Mouse (Mus musculus): Measurements from ENCODE around the gene Hist1h2ak. TPM values are rescaled to one million over a fixed set of nuclear protein-coding genes. Genes with fewer than 3 reads are reported as not detected.
"Not testable (repeated sequence)": the region's sequence is repeated elsewhere in the genome, so short reads cannot be mapped to it uniquely, and the experiment has no call there.

Hist1h2ak gene
- total RNA-seq (2021): 100 to 1,000 TPM; 172 to 196 TPM
- long read RNA-seq, experiment 1, partial matches to known transcripts: 0 of 1 reads
- long read RNA-seq, experiment 1, other reads (novel, unspliced or antisense): 0 of 1 reads
- long read RNA-seq, experiment 2: 0 reads

DNA sequence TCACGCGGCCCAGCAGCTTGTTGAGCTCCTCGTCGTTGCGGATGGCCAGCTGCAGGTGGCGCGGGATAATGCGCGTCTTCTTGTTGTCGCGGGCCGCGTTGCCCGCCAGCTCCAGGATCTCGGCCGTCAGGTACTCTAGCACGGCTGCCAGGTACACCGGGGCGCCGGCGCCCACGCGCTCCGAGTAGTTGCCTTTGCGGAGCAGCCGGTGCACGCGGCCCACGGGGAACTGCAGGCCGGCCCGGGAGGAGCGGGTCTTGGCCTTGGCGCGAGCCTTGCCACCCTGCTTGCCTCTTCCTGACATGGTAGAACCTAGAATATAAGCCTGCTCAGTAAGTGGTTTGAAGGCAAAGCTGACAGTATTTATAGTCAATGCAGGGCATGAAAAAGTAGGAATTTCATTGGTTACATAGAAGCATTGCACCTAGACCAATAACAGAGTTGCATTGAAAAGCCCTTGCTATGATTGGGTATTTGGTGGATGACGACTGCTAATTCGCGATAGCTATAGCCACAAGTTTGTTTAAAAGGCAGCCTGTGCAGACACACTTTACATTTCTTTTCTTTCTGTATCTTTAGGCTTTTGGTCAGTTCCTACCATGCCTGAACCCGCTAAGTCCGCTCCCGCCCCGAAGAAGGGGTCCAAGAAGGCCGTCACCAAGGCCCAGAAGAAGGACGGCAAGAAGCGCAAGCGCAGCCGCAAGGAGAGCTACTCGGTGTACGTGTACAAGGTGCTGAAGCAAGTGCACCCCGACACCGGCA lies at the start of gene Hist1h2ak, which contains the start of gene Hist1h2bn:
TSS of gene Hist1h2ak (minus strand) at position 304 of the 762 bp plus-strand sequence.
TSS of gene Hist1h2bn (plus strand) at position 600 of the 762 bp plus-strand sequence.
- DNase-seq (ENCODE audit: low spot score in 2 of 2): peak in 1 of 2 experiments; percentile 34

DNA sequence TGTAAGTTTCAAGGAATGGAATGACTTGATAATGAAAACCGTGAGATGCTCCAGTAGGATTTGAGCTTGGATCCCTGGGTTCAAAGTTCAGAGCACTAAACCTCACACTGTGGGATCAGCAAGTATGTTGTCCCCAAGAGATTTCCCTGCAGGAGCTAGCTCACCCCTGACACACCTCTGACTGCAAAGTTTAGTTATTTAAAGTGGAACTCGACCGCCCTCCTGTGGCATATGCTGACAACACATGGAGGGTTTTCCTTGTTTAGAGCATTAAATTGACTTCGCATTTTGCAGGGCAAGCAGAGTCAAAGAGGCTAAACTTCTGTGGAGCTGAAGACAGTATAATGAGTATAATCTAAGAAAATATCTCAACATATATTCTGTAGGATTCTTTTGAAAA lies 49.4 kb upstream of the Hist1h2ak start:
- not testable (repeated sequence) for DNase-seq (ENCODE audit: low spot score in 2 of 2)

- not testable (repeated sequence) for DNase-seq (ENCODE audit: low spot score in 2 of 2)
Measured at GRCm38 (mm10) chr13:21797163-21797562, 43.5 kb upstream of the Hist1h2ak start.

DNA sequence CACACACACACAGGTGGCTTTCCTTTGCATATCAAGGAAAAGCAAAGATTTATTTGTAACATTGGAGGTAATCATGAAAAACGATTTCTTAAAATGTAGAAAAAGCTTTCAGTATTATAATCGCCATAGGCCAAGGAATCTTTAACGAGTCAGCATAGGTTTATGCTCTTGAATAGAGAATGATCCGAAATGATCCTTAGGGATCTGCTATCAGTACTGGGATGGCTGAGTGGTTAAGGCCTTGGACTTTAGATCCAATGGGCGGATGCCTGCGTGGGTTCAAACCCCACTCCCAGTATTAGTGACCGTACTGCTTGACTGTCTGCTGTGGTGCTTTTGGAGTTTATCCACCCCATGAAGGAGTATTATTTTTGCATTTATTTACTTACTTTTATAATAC lies 42.0 kb upstream of the Hist1h2ak start:
- DNase-seq (ENCODE audit: low spot score in 2 of 2): no peak

DNA sequence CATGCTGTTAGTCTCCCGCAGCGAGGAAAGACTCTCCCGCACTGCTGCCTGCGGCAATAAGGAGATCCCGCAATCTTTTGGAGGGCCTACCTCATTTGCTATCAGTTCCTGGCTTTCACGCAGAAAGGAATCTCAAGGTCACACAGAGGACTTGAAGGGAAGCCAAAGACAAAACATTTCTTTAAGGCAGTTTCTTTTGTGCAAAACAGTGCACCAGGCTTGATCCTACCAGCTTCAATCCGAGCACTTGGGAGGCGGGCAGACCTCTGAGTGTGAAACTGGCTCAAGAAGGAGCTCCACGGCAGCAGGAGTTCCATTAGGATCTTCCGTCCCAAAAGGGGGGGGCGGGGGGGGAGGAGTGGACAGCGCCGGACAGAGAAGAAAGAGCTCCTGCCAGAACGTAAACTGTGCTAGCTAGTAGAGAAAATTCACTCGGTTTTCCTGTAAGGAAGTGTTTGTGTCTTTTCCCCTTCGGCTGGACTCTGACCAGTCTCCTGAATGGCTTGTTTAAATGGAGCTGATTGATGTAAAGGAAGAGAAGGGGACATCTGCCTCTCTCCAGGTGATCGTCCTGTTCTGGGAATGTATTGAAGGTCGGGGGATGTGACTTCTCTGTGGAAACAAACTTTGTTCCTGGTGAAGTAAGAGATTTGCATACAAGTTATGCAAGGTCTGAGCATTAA lies 37.1 kb upstream of the Hist1h2ak start:
- no peak for DNase-seq (ENCODE audit: low spot score in 2 of 2)

DNA sequence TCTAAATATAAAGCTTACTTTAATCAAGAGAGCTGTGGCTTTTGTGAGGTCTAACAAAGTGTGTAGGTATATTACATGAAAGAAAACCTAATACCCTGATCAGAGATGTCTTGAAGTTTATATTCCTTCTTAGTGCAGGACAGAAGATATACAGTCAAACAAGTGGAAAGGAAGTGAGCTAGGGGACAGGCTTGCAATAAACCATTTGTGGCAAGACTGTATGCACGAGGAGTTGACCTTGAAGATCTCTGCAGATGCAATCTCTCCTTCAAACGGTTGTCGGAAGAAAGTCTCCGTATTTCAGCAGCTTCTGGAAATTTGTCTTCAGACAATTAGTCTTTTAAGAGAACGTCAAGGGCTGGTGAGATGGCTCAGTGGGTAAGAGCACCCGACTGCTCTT lies 36.3 kb upstream of the Hist1h2ak start:
- no peak for DNase-seq (ENCODE audit: low spot score in 2 of 2)

DNA sequence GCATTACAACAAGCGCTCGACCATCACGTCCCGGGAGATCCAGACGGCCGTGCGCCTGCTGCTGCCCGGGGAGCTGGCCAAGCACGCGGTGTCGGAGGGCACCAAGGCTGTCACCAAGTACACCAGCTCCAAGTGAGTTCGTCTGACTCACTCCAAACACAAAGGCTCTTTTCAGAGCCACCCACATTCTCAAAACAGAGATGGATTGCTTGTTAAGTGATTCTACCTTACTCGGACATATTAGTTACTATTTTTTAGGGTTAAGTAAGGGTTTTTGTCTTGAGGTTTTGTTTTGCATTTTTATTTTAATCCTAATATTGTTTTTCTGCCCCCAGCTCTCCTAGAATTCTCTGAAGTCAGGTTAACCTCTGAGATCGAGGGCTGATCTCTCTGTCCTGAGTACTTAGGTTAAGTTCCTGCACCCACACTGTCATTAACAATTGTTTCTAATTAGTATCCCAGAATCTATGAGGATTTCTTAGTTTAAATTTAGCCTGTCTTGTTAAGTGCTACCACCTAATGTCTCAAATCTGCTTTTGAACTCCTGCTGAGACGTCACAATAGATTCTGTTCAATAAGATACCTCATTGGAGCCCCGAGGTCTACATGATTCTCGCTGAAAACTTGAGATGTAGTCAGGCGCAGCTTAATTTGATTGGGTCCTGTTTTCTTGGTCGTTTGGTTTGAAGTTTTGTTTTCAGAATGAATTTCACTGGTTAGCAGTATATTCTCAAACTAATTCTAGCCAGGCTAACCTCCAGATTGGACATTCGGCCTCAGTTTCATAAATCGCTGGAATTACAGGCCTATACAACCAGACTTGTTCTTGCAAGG lies 34.4 kb upstream of the Hist1h2ak start:
- no peak for DNase-seq (ENCODE audit: low spot score in 2 of 2)

- DNase-seq (ENCODE audit: low spot score in 2 of 2): peak; percentile 33 to 69
Measured at GRCm38 (mm10) chr13:21786899-21787629, 33.4 kb upstream of the Hist1h2ak start, which contains the start of the genes Hist1h2an and Hist1h2bp. Gene Hist1h2an (minus strand): TSS chr13:21787218. Gene Hist1h2bp (plus strand): TSS chr13:21787461.

DNA sequence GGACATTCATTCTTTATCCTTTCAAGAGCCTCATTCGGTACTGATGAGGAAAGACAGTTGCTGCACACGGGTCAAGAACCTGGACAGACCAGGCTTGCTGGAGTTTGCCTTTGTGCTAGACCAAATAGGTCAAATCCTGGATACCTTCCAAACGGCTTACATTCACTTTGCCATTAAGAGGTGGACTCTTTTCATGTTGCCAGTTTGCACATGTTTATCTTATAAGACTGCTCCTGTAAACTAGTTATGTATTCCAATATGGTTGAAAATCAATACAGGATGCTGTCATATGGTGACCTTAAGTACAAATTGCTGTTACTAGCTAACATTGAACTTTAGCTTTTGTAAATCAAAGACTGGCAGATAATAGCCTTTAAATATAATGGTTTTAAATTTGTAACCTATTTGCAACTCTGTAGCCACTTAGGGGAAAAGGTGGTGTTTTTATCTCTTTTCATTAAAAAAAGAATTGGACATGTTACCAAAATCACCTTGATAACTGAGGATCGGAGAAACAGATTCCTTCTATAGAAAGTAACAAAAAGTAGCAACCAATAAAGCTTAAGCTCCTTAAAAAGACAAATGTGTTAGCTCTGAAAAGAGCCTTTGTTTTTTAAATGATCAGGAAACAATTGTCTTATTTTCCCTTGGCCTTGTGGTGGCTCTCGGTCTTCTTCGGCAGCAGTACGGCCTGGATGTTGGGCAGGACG lies 32.7 kb upstream of the Hist1h2ak start:
- no peak for DNase-seq (ENCODE audit: low spot score in 2 of 2)

DNA sequence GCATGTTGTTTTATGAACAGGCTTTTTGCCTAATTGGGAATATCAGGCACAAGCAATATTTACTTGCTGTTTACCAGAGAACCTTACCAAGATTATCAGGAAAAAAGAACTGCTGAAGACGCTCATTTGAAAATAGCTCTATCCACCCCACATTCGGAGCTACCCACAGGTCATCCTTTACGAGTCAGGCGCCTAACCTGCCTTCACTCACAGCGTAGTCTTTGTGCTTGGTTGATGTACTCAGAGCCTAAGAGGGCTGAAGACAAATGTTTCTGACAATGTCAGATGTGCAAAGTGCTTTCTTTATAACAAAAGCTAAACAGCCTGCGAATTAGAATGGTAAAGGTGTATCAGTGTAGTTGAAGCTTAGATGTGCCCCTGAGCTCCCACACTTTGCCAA lies 30.7 kb upstream of the Hist1h2ak start:
- no peak for DNase-seq (ENCODE audit: low spot score in 2 of 2)

DNA sequence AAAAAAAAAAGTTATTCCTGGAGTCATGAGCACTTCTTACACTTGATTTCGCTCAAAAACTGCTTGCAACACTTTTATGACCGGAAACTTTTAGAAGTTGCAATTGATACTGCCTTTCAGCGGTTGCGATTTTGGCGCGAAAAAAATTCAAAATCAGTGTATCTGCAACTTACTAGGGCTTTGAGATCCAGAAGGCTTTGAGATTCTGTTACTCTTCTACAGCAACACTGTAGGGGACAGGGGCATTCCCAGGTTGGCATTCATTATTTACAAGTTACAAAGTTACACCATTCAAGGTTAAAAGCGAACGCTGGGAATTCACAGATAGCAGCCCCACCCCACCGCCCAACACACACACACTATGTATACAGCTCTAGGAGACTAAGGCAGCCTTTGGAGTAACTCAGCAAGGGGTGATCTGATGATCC lies 30.1 kb upstream of the Hist1h2ak start:
- no peak for DNase-seq (ENCODE audit: low spot score in 2 of 2)

- DNase-seq (ENCODE audit: low spot score in 2 of 2): peak in 1 of 2 experiments; percentile 21
Measured at GRCm38 (mm10) chr13:21783255-21783617, 29.6 kb upstream of the Hist1h2ak start, which contains the start of gene Hist1h3i. Gene Hist1h3i (minus strand): TSS chr13:21783370.

DNA sequence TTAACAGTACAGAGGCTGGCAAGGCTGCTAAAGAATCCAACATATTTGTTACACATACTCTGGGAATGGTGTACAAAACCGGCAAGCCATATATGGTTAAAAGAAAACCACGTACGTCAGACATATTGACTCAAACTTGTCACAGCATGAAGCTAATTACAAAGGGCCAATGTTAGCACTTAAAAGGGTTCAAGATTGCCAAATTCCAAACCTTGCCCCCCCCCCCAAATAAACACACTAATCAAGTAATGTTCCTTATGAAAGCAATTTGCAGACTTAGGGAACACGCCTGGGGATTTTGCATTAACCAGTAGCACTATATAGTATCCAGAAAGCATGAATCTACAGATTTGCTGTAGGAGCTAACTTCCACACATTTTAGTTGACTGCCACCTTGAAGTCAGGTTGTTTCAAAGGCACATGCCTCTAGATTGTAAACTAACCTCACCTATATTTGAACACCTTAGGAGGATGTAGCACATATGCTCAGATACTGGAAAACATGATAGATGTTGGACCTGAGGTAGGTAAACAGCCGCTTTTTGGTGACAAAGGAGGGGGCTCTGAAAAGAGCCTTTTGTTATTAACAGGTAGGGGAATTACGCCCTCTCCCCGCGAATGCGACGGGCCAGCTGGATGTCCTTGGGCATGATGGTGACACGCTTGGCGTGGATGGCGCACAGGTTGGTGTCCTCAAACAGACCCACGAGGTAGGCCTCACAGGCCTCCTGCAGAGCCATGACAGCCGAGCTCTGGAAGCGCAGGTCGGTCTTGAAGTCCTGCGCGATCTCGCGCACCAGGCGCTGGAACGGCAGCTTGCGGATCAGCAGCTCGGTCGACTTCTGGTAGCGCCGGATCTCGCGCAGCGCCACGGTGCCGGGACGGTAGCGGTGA lies 29.0 kb upstream of the Hist1h2ak start:
- DNase-seq (ENCODE audit: low spot score in 2 of 2): not testable (repeated sequence)

GRCm38 (mm10) chr13:21781639-21782038 lies 28.0 kb upstream of the Hist1h2ak start:
- DNase-seq (ENCODE audit: low spot score in 2 of 2): no peak

- DNase-seq (ENCODE audit: low spot score in 2 of 2): no peak
Measured at GRCm38 (mm10) chr13:21781021-21781555, 27.5 kb upstream of the Hist1h2ak start.

- peak; percentile 47 to 49 for DNase-seq (ENCODE audit: low spot score in 2 of 2)
Measured at GRCm38 (mm10) chr13:21779767-21780731, 26.4 kb upstream of the Hist1h2ak start, which contains the start of gene Hist1h1b. Gene Hist1h1b (minus strand): TSS chr13:21780625.

Data from adrenal gland, postnatal 4 days (tissue).